Mouse (Mus musculus) lung, embryonic 15.5 days (tissue): Measurements from ENCODE around the gene Gpr176. TPM values are rescaled to one million over a fixed set of nuclear protein-coding genes. Genes with fewer than 3 reads are reported as not detected.

Source experiments
- ATAC-seq: fragments of 200-750 bp; cut with Nextera tagmentation; 2 replicates; pipeline ENCODE4 v1.8.0; 2017; ENCODE audit warnings: moderate number of reproducible peaks, borderline replicate concordance; ENCODE audit not compliant: low FRiP score, low TSS enrichment; ENCODE audit errors: extremely low read depth
- H3K27ac ChIP-seq: fragments of 300-500 bp; sonication (generic); 2 replicates; pipeline ENCODE4 v1.5.1; 2015; ENCODE audit warnings: moderate library complexity, mild to moderate bottlenecking, inconsistent platforms
- H3K27me3 ChIP-seq: fragments of 300-500 bp; sonication (generic); 2 replicates; pipeline ENCODE4 v1.6.1; 2015; ENCODE audit warnings: inconsistent platforms
- H3K36me3 ChIP-seq: fragments of 300-500 bp; sonication (generic); 2 replicates; pipeline ENCODE4 v1.6.1; 2015; ENCODE audit warnings: inconsistent platforms
- H3K4me1 ChIP-seq: fragments of 300-500 bp; sonication (generic); 2 replicates; pipeline ENCODE4 v1.6.1; 2015; ENCODE audit warnings: inconsistent platforms
- H3K4me2 ChIP-seq: fragments of 300-500 bp; sonication (generic); 2 replicates; pipeline ENCODE4 v1.6.1; 2015; ENCODE audit warnings: inconsistent platforms, mild to moderate bottlenecking, moderate library complexity
- H3K4me3 ChIP-seq: fragments of 300-500 bp; sonication (generic); 2 replicates; pipeline ENCODE4 v1.5.1; 2015; ENCODE audit warnings: mild to moderate bottlenecking, inconsistent platforms
- H3K9ac ChIP-seq: fragments of 300-500 bp; sonication (generic); 2 replicates; pipeline ENCODE4 v1.6.1; 2015; ENCODE audit warnings: inconsistent platforms
- H3K9me3 ChIP-seq: fragments of 300-500 bp; sonication (generic); 2 replicates; pipeline ENCODE4 v1.6.1; 2016; ENCODE audit warnings: inconsistent platforms
- WGBS: fragments of 180-500 bp; shearing (Covaris S2); methylation state at CpG from one replicate; pipeline ENCODE4 v1.1.7; 2015; 5-methylcytosine and 5-hydroxymethylcytosine counted together
- polyA plus RNA-seq: library from polyadenylated mRNA; unstranded; fragments of >200 nt; fragmentation: Nextera tagmentation; extraction: Ambion mirVana; gene quantifications from 2 replicates; pipeline ENCODE4 v1.2.1, GENCODE M21; 2015

Gpr176 gene
- polyA plus RNA-seq, 1 experiment from 2014 or later = 0.22 TPM

DNA sequence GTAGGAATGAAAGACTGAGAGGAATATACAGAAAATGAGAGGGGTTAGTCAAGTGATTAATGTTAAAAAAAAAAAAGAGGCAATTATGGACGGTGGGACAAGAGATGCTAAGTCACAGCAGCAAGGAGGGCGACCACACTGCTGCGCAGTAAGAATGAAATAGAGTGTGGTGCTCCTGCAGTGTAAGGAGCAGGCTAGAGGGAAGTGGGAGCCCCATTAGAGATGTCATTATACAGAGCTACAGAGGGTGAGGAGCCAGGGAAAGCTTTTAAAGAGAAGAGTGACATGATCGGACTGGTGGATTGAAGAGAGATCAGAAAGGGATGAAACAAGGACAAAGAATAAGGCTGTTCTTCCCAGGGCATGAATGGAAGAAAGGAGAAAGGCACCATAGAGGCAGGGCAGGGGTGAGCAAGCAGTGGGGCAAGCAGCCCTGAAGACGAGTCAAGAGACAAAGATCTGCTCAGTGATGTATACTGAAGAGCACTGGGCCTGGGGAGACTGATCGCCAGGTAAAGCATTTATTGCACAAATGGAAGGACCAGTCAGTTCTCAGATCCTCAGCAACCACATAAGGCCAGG lies 18.0 kb downstream of the Gpr176 start:
- H3K27ac ChIP-seq = no peak overlapping the region
- H3K36me3 ChIP-seq = no peaks in the 10 kb centered on the region
- ATAC-seq = no peak
- H3K9me3 ChIP-seq = no peaks in the 10 kb centered on the region
- WGBS = 73% methylated on average over 6 of the region's 6 CpGs
- H3K9ac ChIP-seq = no peak overlapping the region
- H3K4me3 ChIP-seq = no peak overlapping the region
- H3K27me3 ChIP-seq = no peaks in the 10 kb centered on the region
- H3K4me2 ChIP-seq = no peak overlapping the region
- H3K4me1 ChIP-seq = no peaks in the 10 kb centered on the region

DNA sequence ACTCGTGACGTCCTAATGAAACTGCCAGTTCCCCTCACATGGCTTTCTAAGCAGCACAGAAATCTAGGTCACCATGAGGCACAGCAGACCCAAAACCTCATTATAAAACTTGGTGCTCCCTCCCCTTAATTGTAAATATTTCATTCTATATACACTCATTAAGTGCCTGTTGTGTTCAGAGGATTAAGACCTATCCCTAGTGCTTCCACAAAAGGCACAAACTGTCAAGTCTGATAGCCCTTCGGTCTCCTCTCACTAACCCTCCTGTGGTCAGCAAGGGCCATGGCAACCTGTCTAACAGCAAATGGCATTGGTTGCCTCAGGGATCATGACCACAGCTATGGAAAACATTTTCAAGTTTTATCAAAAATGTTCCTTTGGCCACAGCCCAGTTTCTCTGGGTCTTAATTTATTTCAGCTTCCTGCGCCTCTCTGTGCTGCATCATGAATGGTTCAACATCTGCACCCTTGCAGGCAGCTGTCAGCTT lies 19.3 kb downstream of the Gpr176 start:
- no peaks in the 10 kb centered on the region for H3K4me1 ChIP-seq
- H3K4me3 ChIP-seq = no peak overlapping the region
- whole genome bisulfite sequencing = 62% methylated on average over 4 of the region's 4 CpGs
- H3K27ac ChIP-seq = no peak overlapping the region
- H3K36me3 ChIP-seq = no peaks in the 10 kb centered on the region
- no peaks in the 10 kb centered on the region for H3K9me3 ChIP-seq
- no peak overlapping the region for H3K4me2 ChIP-seq
- H3K27me3 ChIP-seq = no peaks in the 10 kb centered on the region
- no peak overlapping the region for H3K9ac ChIP-seq
- ATAC-seq = no peak

DNA sequence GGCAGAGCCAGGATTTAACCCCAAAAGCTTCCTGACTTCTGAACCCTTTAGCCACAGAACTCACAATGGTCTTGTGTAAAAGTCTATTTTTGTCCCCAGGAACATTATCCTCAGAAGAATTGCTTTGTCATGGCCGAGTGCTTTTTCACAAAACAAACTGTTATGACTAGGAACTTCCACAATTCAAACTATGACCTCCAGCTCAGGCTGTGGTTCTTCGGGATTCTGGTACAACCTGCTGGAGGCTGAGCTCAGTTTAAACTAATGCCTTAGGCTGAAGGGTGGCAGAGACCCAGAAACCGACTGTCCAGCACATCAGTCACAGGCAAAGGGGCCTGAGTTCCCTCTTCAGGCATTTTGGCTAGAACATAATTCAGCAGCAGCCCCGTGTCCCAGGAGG lies 19.7 kb downstream of the Gpr176 start:
- H3K36me3 ChIP-seq = no peaks in the 10 kb centered on the region
- ATAC-seq = no peak
- no peaks in the 10 kb centered on the region for H3K27me3 ChIP-seq
- no peak overlapping the region for H3K27ac ChIP-seq
- H3K4me2 ChIP-seq = no peak overlapping the region
- no peaks in the 10 kb centered on the region for H3K9me3 ChIP-seq
- H3K9ac ChIP-seq = no peak overlapping the region
- 40% methylated on average over 4 of the region's 4 CpGs for WGBS
- no peak overlapping the region for H3K4me3 ChIP-seq
- no peaks in the 10 kb centered on the region for H3K4me1 ChIP-seq

DNA sequence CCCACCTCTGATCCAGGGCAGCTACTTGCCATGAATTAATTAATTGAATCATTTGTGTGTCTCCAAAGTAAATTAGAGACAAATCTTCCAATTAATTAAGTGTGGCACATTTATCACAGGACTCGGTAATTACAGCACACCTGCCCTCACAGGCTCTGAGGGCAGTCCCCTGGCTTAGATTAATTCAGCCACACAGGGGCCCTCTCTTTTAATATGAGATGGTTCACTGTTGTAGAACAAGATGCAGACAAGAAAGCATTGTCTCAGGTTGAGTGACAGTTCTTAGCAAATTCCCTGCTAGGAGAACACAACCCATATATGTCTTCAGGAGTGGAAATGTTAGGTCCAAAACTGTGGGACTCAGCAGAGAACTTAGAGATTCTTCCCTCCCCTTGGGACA lies 27.7 kb downstream of the Gpr176 start:
- no peaks in the 10 kb centered on the region for H3K9me3 ChIP-seq
- no peak for ATAC-seq
- H3K4me3 ChIP-seq = no peak overlapping the region
- WGBS = 56% methylated on average over 1 of the region's 1 CpGs
- no peaks in the 10 kb centered on the region for H3K4me1 ChIP-seq
- H3K27me3 ChIP-seq = no peaks in the 10 kb centered on the region
- no peak overlapping the region for H3K9ac ChIP-seq
- H3K36me3 ChIP-seq = no peaks in the 10 kb centered on the region
- no peak overlapping the region for H3K27ac ChIP-seq
- no peak overlapping the region for H3K4me2 ChIP-seq

DNA sequence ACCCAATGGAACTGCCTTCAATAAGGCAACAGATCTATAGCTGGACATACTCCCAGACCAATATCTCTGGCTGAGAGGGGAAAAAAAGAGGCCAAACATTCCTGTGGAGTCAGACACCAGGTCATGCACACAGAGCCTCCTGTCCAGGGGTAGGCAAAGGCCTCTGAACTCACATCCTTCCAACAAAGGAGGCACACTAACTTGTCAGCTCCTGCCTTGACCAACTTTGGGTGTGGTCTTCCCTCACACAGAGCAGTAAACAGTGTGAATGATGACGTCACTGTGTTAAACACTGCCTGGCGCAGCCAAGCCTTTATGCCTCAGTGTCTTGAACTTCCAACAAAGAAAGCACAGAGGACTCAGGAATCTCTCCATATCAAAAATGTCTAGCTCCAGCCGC lies 29.3 kb downstream of the Gpr176 start:
- Histone ChIP-seq H3K4me2 (no peak overlapping the region), H3K27ac (no peak overlapping the region), H3K27me3 (no peaks in the 10 kb centered on the region), H3K9ac (no peak overlapping the region), H3K4me3 (no peak overlapping the region), H3K9me3 (no peaks in the 10 kb centered on the region), H3K36me3 (no peaks in the 10 kb centered on the region), H3K4me1 (no peaks in the 10 kb centered on the region)
- 62% methylated on average over 3 of the region's 3 CpGs for WGBS
- no peak for ATAC-seq

DNA sequence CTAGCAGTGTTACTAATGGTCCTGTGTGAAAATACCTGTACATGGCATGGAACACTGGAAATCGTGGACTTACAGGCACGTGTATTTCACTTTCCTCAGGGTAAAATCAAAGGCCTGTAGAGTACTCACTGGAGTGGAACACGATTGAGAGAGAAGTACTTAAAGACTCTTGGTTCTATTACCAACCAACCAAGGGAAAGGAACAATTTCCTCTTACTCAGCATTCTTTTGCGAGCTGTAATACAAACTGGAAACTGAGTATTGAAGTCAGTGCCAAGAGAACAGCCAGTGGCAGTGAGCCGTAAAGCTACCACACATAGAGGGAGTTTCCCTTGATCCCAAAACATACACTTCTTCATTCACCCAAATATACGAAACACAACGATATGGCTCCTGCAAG lies 31.9 kb downstream of the Gpr176 start:
- Histone ChIP-seq H3K4me3 (no peak overlapping the region), H3K4me1 (no peaks in the 10 kb centered on the region), H3K27me3 (no peaks in the 10 kb centered on the region), H3K9me3 (no peaks in the 10 kb centered on the region), H3K27ac (no peak overlapping the region), H3K9ac (no peak overlapping the region), H3K4me2 (no peak overlapping the region), H3K36me3 (no peaks in the 10 kb centered on the region)
- ATAC-seq = no peak
- WGBS = 58% methylated on average over 7 of the region's 7 CpGs

DNA sequence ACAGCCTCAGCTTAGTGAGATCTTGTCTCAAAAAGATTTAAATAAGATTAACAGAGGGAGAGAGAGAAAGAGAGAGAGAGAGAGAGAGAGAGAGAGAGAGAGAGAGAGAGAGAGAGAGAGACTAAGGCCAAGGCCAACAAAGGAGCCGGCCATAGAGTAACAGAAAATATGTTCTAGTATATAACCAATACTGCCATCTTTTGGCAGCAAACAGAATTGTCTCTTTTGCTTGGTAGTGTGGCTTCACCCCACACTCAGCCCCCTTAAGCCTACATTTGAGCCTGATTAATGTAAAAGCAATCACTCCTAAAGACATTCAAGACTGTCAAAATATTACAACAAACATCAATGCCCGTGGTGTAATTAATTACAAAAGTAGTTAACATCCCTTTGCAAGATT lies 37.1 kb downstream of the Gpr176 start:
- no peak for ATAC-seq
- H3K4me2 ChIP-seq = no peak overlapping the region
- H3K9me3 ChIP-seq = no peaks in the 10 kb centered on the region
- no peak overlapping the region for H3K27ac ChIP-seq
- H3K9ac ChIP-seq = no peak overlapping the region
- no peak overlapping the region for H3K4me3 ChIP-seq
- H3K4me1 ChIP-seq = peaks cover 2% of the 10 kb centered on the region; the same call in 1 of the 2 replicates
- no peaks in the 10 kb centered on the region for H3K36me3 ChIP-seq
- no peaks in the 10 kb centered on the region for H3K27me3 ChIP-seq
- WGBS = 28% methylated on average over 2 of the region's 2 CpGs

DNA sequence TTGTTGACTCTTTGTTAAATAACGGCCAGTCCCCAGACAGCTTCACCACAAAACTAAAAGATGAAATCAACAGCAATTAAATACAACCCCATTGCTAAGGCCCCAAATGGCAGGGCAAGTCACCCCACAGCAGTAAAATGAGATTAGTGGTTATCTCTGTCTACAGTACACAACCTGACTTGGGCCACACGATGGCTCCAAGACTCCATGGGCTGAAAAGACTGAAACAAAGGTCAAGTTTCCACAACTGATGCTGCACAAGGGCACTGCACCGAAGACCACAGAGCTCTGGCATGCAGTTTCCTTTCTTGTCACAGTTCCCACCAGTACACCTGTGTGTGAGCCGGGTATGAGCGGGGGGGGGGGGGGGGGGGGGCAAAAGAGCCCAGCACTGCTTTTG lies 50.6 kb downstream of the Gpr176 start:
- Histone ChIP-seq H3K4me3 (no peak overlapping the region), H3K4me1 (no peaks in the 10 kb centered on the region), H3K9me3 (no peaks in the 10 kb centered on the region), H3K9ac (no peak overlapping the region), H3K36me3 (no peaks in the 10 kb centered on the region), H3K4me2 (no peak overlapping the region), H3K27me3 (no peaks in the 10 kb centered on the region), H3K27ac (no peak overlapping the region)
- WGBS = 49% methylated on average over 3 of the region's 5 CpGs
- no peak for ATAC-seq

DNA sequence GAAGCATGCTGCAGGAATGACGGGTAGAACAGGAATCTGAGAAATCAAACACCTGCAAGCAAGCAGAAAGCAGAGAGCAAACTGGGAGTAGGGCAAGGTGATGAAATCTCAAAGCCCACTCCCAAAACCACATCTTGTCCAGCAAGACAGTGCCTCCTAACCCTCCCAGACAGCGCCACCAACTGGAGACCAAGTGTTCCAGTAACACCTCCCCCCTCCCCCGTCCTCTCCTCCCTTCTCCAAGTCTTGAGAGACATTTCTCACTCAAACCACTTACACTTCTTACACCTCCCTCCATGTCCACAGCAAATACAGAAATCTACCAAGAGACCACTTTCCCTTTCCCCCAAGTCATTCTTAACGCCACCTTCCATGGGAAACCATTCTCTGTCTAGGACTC lies 51.4 kb downstream of the Gpr176 start:
- Histone ChIP-seq H3K36me3 (no peaks in the 10 kb centered on the region), H3K27ac (no peak overlapping the region), H3K4me1 (no peaks in the 10 kb centered on the region), H3K27me3 (no peaks in the 10 kb centered on the region), H3K4me3 (no peak overlapping the region), H3K4me2 (no peak overlapping the region), H3K9ac (no peak overlapping the region), H3K9me3 (no peaks in the 10 kb centered on the region)
- no peak for ATAC-seq
- 64% methylated on average over 4 of the region's 4 CpGs for WGBS

DNA sequence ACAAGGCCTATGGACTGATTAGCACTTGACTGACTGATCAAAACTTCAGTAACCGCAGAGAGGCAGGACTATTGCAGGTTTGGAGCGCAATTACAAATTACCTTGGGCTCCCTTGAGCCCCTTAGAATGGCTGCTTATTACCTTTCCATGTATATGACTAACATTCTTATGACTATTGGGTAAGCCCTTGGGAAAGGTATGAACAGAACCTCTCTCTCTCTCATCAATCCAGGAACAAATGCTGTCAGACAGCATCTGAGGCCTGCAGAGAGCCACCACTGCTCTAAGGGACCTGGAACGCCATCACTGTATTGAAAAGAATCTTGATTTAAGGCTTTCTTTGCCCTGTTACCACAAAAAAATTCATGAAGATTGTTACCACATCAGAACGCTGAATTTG lies 52.1 kb downstream of the Gpr176 start:
- no peak overlapping the region for H3K9ac ChIP-seq
- H3K27me3 ChIP-seq = no peaks in the 10 kb centered on the region
- H3K27ac ChIP-seq = no peak overlapping the region
- no peak overlapping the region for H3K4me3 ChIP-seq
- no peaks in the 10 kb centered on the region for H3K4me1 ChIP-seq
- WGBS = 88% methylated on average over 4 of the region's 4 CpGs
- no peaks in the 10 kb centered on the region for H3K36me3 ChIP-seq
- ATAC-seq = no peak
- no peak overlapping the region for H3K4me2 ChIP-seq
- H3K9me3 ChIP-seq = no peaks in the 10 kb centered on the region

DNA sequence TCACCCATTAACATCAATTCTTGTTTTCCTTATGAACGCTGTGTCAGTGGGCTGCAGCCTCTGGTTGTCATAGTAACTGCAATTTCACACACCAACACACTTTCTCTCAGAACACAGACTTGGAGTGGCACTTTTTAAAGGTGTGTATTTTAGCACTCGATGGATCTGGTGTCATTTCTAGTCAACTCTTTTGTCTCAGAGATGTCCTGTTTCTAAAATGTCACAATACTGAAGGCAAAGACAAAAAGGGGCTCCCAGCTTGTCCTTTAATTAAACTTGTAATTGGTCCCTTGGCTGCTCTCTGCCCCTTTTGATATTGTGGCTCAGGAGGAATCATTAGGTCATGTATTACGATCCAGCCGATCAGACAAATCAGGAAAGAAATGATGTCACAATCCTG lies 52.7 kb downstream of the Gpr176 start:
- Histone ChIP-seq H3K27ac (no peak overlapping the region), H3K4me2 (no peak overlapping the region), H3K4me1 (no peaks in the 10 kb centered on the region), H3K36me3 (no peaks in the 10 kb centered on the region), H3K4me3 (no peak overlapping the region), H3K9me3 (no peaks in the 10 kb centered on the region), H3K9ac (no peak overlapping the region), H3K27me3 (no peaks in the 10 kb centered on the region)
- 62% methylated on average over 4 of the region's 4 CpGs for WGBS
- no peak for ATAC-seq

DNA sequence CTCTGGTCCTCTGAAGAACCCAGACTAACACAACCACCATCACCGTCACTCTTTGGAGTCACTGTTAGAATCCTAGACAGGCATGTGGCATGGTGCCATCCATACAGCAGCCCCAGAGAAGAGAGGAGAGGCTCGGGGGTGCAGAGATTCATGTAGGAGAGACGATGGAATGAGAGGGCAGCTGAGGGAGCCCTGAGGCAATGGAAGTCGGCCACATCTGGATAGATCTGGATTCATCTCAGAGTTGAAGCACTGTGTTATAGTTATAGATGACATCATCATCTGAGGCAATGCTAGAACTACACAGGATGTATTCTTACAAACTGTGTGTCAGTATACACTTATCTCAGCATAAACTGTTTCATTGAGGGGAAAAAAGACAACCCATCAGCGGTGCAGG lies 54.0 kb downstream of the Gpr176 start:
- no peaks in the 10 kb centered on the region for H3K4me1 ChIP-seq
- no peak overlapping the region for H3K27ac ChIP-seq
- ATAC-seq = no peak
- no peaks in the 10 kb centered on the region for H3K9me3 ChIP-seq
- no peak overlapping the region for H3K4me2 ChIP-seq
- H3K4me3 ChIP-seq = no peak overlapping the region
- no peaks in the 10 kb centered on the region for H3K27me3 ChIP-seq
- no peaks in the 10 kb centered on the region for H3K36me3 ChIP-seq
- no peak overlapping the region for H3K9ac ChIP-seq
- WGBS = 39% methylated on average over 5 of the region's 5 CpGs

DNA sequence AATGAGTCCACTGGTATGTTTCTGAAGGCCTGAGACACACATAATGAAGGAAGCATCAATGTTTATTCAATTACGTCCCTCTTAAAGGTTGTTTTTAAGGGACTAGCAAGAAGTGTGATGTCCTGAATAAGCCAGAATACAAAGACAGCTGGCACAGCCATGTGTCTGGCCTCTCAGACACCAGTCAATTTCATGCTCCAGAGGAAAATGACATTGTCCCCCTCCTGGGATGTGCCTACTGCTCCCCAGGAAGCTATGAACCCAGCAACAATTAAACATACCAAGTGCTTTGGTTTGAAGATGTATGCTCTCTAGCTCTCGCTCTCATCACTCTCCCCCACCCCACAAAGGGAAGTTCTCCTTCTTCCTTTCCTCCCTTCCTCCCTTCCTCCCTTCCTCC lies 56.3 kb downstream of the Gpr176 start:
- no peak overlapping the region for H3K9ac ChIP-seq
- H3K4me2 ChIP-seq = no peak overlapping the region
- no peak overlapping the region for H3K4me3 ChIP-seq
- H3K4me1 ChIP-seq = no peaks in the 10 kb centered on the region
- 62% methylated on average over 2 of the region's 2 CpGs for WGBS
- H3K36me3 ChIP-seq = no peaks in the 10 kb centered on the region
- H3K27ac ChIP-seq = no peak overlapping the region
- H3K27me3 ChIP-seq = no peaks in the 10 kb centered on the region
- no peak for ATAC-seq
- H3K9me3 ChIP-seq = no peaks in the 10 kb centered on the region
